In genomic region chr8:112972418-112972817, GRCm38 (mm10) we compare ENCODE assay signal across 8 mouse cellular contexts.
DNase-seq lines count a peak whose midpoint lies in the region; ATAC-seq and TF ChIP-seq lines count a peak whose summit lies in the region.

No protein-coding gene starts in this region.

- H3K4me3 ChIP-seq in heart, embryonic 11.5 days (ENCODE audit: low read depth, low read length): no peak overlapping the region
- H3K4me3 ChIP-seq in bone marrow macrophage, adult 2 months (ENCODE audit: insufficient read depth, low read length): no peak overlapping the region
- H3K4me3 ChIP-seq in embryonic facial prominence, embryonic 11.5 days (ENCODE audit: low read depth, low read length): no peak overlapping the region
- H3K4me3 ChIP-seq in testis, adult 2 months (ENCODE audit: control insufficient read depth, low read depth, low read length): no peak overlapping the region

- H3K27me3 ChIP-seq in heart, embryonic 11.5 days (ENCODE audit: control insufficient read depth, insufficient read depth, low read length): no peaks in the 10 kb centered on the region
- no peaks in the 10 kb centered on the region for H3K27me3 ChIP-seq in embryonic facial prominence, embryonic 11.5 days (ENCODE audit: control insufficient read depth, insufficient read depth, low read length)
- no peaks in the 10 kb centered on the region for H3K27me3 ChIP-seq in testis, adult 2 months (ENCODE audit: control insufficient read depth, insufficient read depth, low read length)

- no peak for TF ChIP-seq POLR2A in bone marrow macrophage, adult 2 months (IDR thresholded peaks at IDR 0.05; ENCODE audit: borderline replicate concordance, low read depth, low read length)
- no peak for TF ChIP-seq POLR2A in testis, adult 2 months (IDR thresholded peaks at IDR 0.05; ENCODE audit: control insufficient read depth, low read depth, low read length)

- H3K4me1 ChIP-seq in heart, embryonic 11.5 days (ENCODE audit: control insufficient read depth, insufficient read depth, low read length): no peaks in the 10 kb centered on the region
- H3K4me1 ChIP-seq in bone marrow macrophage, adult 2 months (ENCODE audit: control insufficient read depth, insufficient read depth, low read length): no peaks in the 10 kb centered on the region
- H3K4me1 ChIP-seq in embryonic facial prominence, embryonic 11.5 days (ENCODE audit: control insufficient read depth, insufficient read depth, low read length): no peaks in the 10 kb centered on the region
- H3K4me1 ChIP-seq in testis, adult 2 months (ENCODE audit: control insufficient read depth, insufficient read depth, low read length): no peaks in the 10 kb centered on the region

- no peak; the same call in 1 of the 2 replicates for ATAC-seq in heart, embryonic 11.5 days (replicated peaks; ENCODE audit: insufficient number of reproducible peaks, low FRiP score, low TSS enrichment)
- ATAC-seq in embryonic facial prominence, embryonic 11.5 days (replicated peaks; ENCODE audit: insufficient number of reproducible peaks, low FRiP score, low TSS enrichment, low read depth): no peak

- intact Hi-C loops in heart, postnatal 10 days (cut with DNase I): loop anchor here (1.0 to 5.0 kb wide), 3 partner anchors 400 to 926 kb away; partner anchors contain the start of gene Cntnap4

- H3K36me3 ChIP-seq in heart, embryonic 11.5 days (ENCODE audit: control insufficient read depth, insufficient read depth, low read length): no peaks in the 10 kb centered on the region
- H3K36me3 ChIP-seq in embryonic facial prominence, embryonic 11.5 days (replicated peaks; ENCODE audit: control insufficient read depth, insufficient read depth, low read depth, low read length): no peaks in the 10 kb centered on the region
- no peaks in the 10 kb centered on the region for H3K36me3 ChIP-seq in testis, adult 2 months (ENCODE audit: control insufficient read depth, insufficient read depth, low read length)

- no peak overlapping the region for H3K4me2 ChIP-seq in heart, embryonic 11.5 days
- H3K4me2 ChIP-seq in embryonic facial prominence, embryonic 11.5 days (ENCODE audit: low read depth, low read length): no peak overlapping the region

- 9% methylated on average over 6 of the region's 6 CpGs for WGBS in heart, embryonic 11.5 days (ENCODE audit: insufficient replicate concordance)
- 7% methylated on average over 6 of the region's 6 CpGs for WGBS in embryonic facial prominence, embryonic 11.5 days

- no peak overlapping the region for H3K9ac ChIP-seq in heart, embryonic 11.5 days (ENCODE audit: low read depth, low read length)
- H3K9ac ChIP-seq in embryonic facial prominence, embryonic 11.5 days (replicated peaks; ENCODE audit: low read length): no peak overlapping the region

- no peak overlapping the region for H3K27ac ChIP-seq in heart, embryonic 11.5 days (ENCODE audit: low read depth, low read length)
- no peak overlapping the region for H3K27ac ChIP-seq in bone marrow macrophage, adult 2 months (ENCODE audit: insufficient read depth, low read depth, low read length)
- no peak overlapping the region for H3K27ac ChIP-seq in embryonic facial prominence, embryonic 11.5 days (replicated peaks; ENCODE audit: low read depth, low read length)
- H3K27ac ChIP-seq in testis, adult 2 months (ENCODE audit: control insufficient read depth, insufficient read depth, low read depth, low read length): no peak overlapping the region

- DNase-seq in heart, adult 8-10 months (ENCODE audit: low spot score): peak; percentile 3
- peak; percentile 74 for DNase-seq in embryonic facial prominence, embryonic 11.5 days (ENCODE audit: low spot score)
- peak; percentile 47 to 70 for DNase-seq in heart, postnatal 10 days
- peak; percentile 81 to 83 for DNase-seq in layer of hippocampus, postnatal 14 days (ENCODE audit: low spot score in 2 of 2)
- peak; percentile 34 to 40 for DNase-seq in lung, postnatal 4 days

- H3K9me3 ChIP-seq in heart, embryonic 11.5 days (replicated peaks; ENCODE audit: control insufficient read depth, low read length): no peaks in the 10 kb centered on the region
- H3K9me3 ChIP-seq in embryonic facial prominence, embryonic 11.5 days (replicated peaks; ENCODE audit: control insufficient read depth, low read length): no peaks in the 10 kb centered on the region

- 0 out of 2 replicates have a peak, but pooled peaks have one; percentile 11 for TF ChIP-seq CTCF in bone marrow macrophage, adult 2 months (IDR thresholded peaks at IDR 0.05; ENCODE audit: low read depth, low read length)
- peak; percentile 90; the same call in 1 of the 2 replicates for TF ChIP-seq CTCF in testis, adult 2 months (IDR thresholded peaks at IDR 0.05; ENCODE audit: control insufficient read depth, insufficient read depth, insufficient replicate concordance, low read depth, low read length)

Comparison
In these comparisons a context has a peak if more than half of its experiments do, and no peak if none do; other contexts are left out.
1. DNase-seq: peak in every context shown above with its lines; median percentile 82 in layer of hippocampus, postnatal 14 days; 74 in embryonic facial prominence, embryonic 11.5 days; 58 in heart, postnatal 10 days; 37 in lung, postnatal 4 days; 3 in heart, adult 8-10 months.